In the genomic region with DNA sequence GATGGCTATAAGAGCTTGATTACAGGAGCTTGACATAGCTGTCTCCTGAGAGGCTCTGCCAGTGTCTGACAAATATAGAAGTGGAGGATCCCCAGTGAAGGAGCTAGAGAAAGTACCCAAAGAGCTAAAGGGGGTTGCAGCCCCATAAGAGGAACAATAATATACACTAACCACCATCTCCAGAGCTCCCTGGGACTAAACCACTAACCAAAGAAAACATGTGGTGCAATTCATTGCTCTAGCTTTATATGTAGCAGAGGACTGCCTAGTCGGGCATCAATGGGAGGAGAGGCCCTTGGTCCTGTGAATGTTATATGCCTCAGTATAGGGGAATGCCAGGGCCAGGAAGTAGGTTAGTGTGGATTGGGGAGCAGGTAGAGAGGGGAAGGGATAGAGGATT, we compare ENCODE assay signal across 21 mouse cellular contexts.
DNase-seq lines count a peak whose midpoint lies in the region; ATAC-seq lines count a peak whose summit lies in the region.
"Had no signal": no experiment of that assay in that cellular context is flagged by ENCODE, and none has a peak within 500 bp of the region (broad histone marks: within the 10 kb centered on the region; RNA-seq: fewer than 3 reads in every experiment).

No protein-coding gene starts in this region.

- no peak overlapping the region for H3K4me2 ChIP-seq in forebrain, embryonic 11.5 days (ENCODE audit: low read depth, low read length, severe bottlenecking)

- intact Hi-C loops in left cerebral cortex, postnatal 4 days (cut with DNase I): no loop called here

- peak; percentile 67 for ATAC-seq in granulocyte monocyte progenitor cell, adult 5-6 weeks (replicated peaks; ENCODE audit: poor library complexity, severe bottlenecking)
- peak; percentile 68; the same call in 1 of the 2 replicates for ATAC-seq in megakaryocyte, adult 5-6 weeks (ENCODE audit: poor library complexity, severe bottlenecking)
- peak; percentile 57; the same call in 1 of the 2 replicates for ATAC-seq in megakaryocyte progenitor cell, adult 5-6 weeks (replicated peaks; ENCODE audit: poor library complexity)
- no peak for ATAC-seq in forebrain, embryonic 11.5 days (replicated peaks; ENCODE audit: low FRiP score)
- ATAC-seq: activated CD4-positive, CD25-positive, alpha-beta regulatory T cell, adult 4 months; CD4-positive, CD25-positive, alpha-beta regulatory T cell, adult 4 months; Patski had no signal

- H3K27me3 ChIP-seq in forebrain, embryonic 10.5 days (ENCODE audit: poor library complexity, severe bottlenecking): no peaks in the 10 kb centered on the region
- no peaks in the 10 kb centered on the region for H3K27me3 ChIP-seq in forebrain, embryonic 11.5 days (ENCODE audit: control insufficient read depth, insufficient read depth, low read length)
- H3K27me3 ChIP-seq: CH12.LX, Patski had no signal

- H3K27ac ChIP-seq in forebrain, embryonic 10.5 days: no peak overlapping the region
- H3K27ac ChIP-seq in forebrain, embryonic 11.5 days (ENCODE audit: low read depth, low read length): no peak overlapping the region

- no peaks in the 10 kb centered on the region for H3K4me1 ChIP-seq in forebrain, embryonic 10.5 days
- H3K4me1 ChIP-seq in forebrain, embryonic 11.5 days (replicated peaks; ENCODE audit: control insufficient read depth, insufficient read depth, low read length): no peaks in the 10 kb centered on the region

- H3K9me3 ChIP-seq in forebrain, embryonic 10.5 days: no peaks in the 10 kb centered on the region
- H3K9me3 ChIP-seq in forebrain, embryonic 11.5 days (ENCODE audit: control insufficient read depth, low read length): no peaks in the 10 kb centered on the region
- H3K9me3 ChIP-seq: G1E had no signal

- no peaks in the 10 kb centered on the region for H3K36me3 ChIP-seq in forebrain, embryonic 10.5 days (replicated peaks)
- H3K36me3 ChIP-seq in forebrain, embryonic 11.5 days (ENCODE audit: control insufficient read depth, insufficient read depth, low read length): no peaks in the 10 kb centered on the region
- H3K36me3 ChIP-seq: G1E had no signal

- H3K4me3 ChIP-seq in forebrain, embryonic 10.5 days: no peak overlapping the region
- no peak overlapping the region for H3K4me3 ChIP-seq in forebrain, embryonic 11.5 days (ENCODE audit: low read depth, low read length)

- WGBS in forebrain, embryonic 10.5 days: 77% methylated on average over 1 of the region's 1 CpGs
- WGBS in forebrain, embryonic 11.5 days: 94% methylated on average over 1 of the region's 1 CpGs

- no peak for DNase-seq in left cerebral cortex, postnatal 4 days
- no peak for DNase-seq in forebrain, embryonic 10.5 days (ENCODE audit: extremely low spot score, low spot score)
- no peak for DNase-seq in forebrain, embryonic 11.5 days (ENCODE audit: low spot score)
- DNase-seq: adrenal gland, adult 2 months; adrenal gland, adult 8-10 months; adrenal gland, postnatal 10 days; adrenal gland, postnatal 14 days; adrenal gland, postnatal 25 days; adrenal gland, postnatal 36 days; B cell, adult 2 months; cerebellum, adult 11 months; cerebellum, adult 11-12 months; cerebellum, adult 18-20 months had no signal

- no peak overlapping the region for H3K9ac ChIP-seq in forebrain, embryonic 11.5 days (ENCODE audit: low read length)
